8 mouse cellular contexts compared by ENCODE assay signal in the genomic region with DNA sequence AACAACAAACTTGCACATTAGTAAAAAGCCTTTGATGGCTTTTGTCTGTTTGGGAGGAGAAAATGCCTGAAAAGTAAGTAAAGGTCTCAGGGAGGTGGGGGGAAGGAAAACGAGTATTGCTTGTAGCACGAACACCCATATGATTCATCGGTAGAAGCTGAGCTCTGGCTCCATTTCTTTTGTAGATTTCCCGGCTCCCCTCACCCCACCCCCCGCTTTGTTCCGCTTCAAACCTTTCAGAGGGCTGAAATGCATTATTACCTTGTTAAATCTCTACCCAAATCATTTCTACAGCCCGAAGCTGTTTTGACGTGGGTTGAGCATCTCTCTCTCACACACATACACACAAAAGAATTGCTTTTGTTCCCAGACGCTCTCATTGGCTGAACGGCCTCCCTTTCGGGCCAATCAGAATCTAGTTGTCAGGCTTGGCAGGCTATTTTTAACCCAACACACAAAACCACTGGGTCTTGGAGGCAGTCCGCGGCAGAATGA.
DNase-seq lines count a peak whose midpoint lies in the region; ATAC-seq and TF ChIP-seq lines count a peak whose summit lies in the region.

No protein-coding gene starts in this region.

- peak overlapping the region; percentile 65 for H3K4me2 ChIP-seq in heart, embryonic 14.5 days (ENCODE audit: low read length)
- H3K4me2 ChIP-seq in liver, embryonic 11.5 days, result peak overlapping the region; percentile 76
- H3K4me2 ChIP-seq in myocyte (ENCODE audit: low read depth), result peak overlapping the region; percentile 99

- H3K27ac ChIP-seq in forebrain, embryonic 10.5 days, result peak overlapping the region; percentile 91
- peak overlapping the region; percentile 93 to 94 for H3K27ac ChIP-seq in heart, embryonic 14.5 days (replicated peaks in 1 of 2; ENCODE audit: control insufficient read depth in 1 of 2, insufficient read depth in 1 of 2, low read depth in 2 of 2, low read length in 2 of 2)
- H3K27ac ChIP-seq in liver, embryonic 11.5 days (ENCODE audit: low read depth, low read length), result peak overlapping the region; percentile 53

- no peaks in the 10 kb centered on the region for H3K27me3 ChIP-seq in forebrain, embryonic 10.5 days (ENCODE audit: poor library complexity, severe bottlenecking)
- H3K27me3 ChIP-seq in heart, embryonic 14.5 days (ENCODE audit: control insufficient read depth, insufficient read depth, low read length), result no peaks in the 10 kb centered on the region
- H3K27me3 ChIP-seq in liver, embryonic 11.5 days (replicated peaks; ENCODE audit: control insufficient read depth, insufficient read depth, low read length), result no peaks in the 10 kb centered on the region
- no peaks in the 10 kb centered on the region for H3K27me3 ChIP-seq in myocyte (ENCODE audit: control insufficient read depth, insufficient read depth, insufficient read length)

- 2% methylated on average over 13 of the region's 13 CpGs for WGBS in forebrain, embryonic 10.5 days
- WGBS in heart, embryonic 14.5 days, result 1% methylated on average over 13 of the region's 13 CpGs
- WGBS in liver, embryonic 11.5 days, result 2% methylated on average over 13 of the region's 13 CpGs

- H3K9me3 ChIP-seq in forebrain, embryonic 10.5 days, result no peaks in the 10 kb centered on the region
- no peaks in the 10 kb centered on the region for H3K9me3 ChIP-seq in heart, embryonic 14.5 days (ENCODE audit: control insufficient read depth, low read length)
- H3K9me3 ChIP-seq in liver, embryonic 11.5 days (ENCODE audit: control insufficient read depth, low read length), result no peaks in the 10 kb centered on the region

- H3K79me2 ChIP-seq in myocyte (ENCODE audit: control insufficient read depth, insufficient read depth), result no peaks in the 10 kb centered on the region

- H3K4me3 ChIP-seq in forebrain, embryonic 10.5 days, result peak overlapping the region; percentile 53
- peak overlapping the region; percentile 53 for H3K4me3 ChIP-seq in heart, embryonic 14.5 days (ENCODE audit: control insufficient read depth in 1 of 2, insufficient read depth in 1 of 2, low read depth in 1 of 2, low read length in 2 of 2)
- peak overlapping the region; percentile 52 for H3K4me3 ChIP-seq in liver, embryonic 11.5 days (ENCODE audit: low read depth, low read length)
- peak overlapping the region; percentile 30 for H3K4me3 ChIP-seq in myocyte

- H3K9ac ChIP-seq in heart, embryonic 14.5 days (ENCODE audit: low read length), result peak overlapping the region; percentile 80
- peak overlapping the region; percentile 61 for H3K9ac ChIP-seq in liver, embryonic 11.5 days (ENCODE audit: low read depth, low read length)

- TF ChIP-seq POLR2A in myocyte (IDR thresholded peaks at IDR 0.05; ENCODE audit: insufficient read length, low read depth), result no peak

- no peaks in the 10 kb centered on the region for H3K36me3 ChIP-seq in forebrain, embryonic 10.5 days (replicated peaks)
- no peaks in the 10 kb centered on the region for H3K36me3 ChIP-seq in heart, embryonic 14.5 days (ENCODE audit: control insufficient read depth, insufficient read depth, low read length)
- H3K36me3 ChIP-seq in liver, embryonic 11.5 days (ENCODE audit: control insufficient read depth, insufficient read depth, low read length), result no peaks in the 10 kb centered on the region
- no peaks in the 10 kb centered on the region for H3K36me3 ChIP-seq in myocyte (ENCODE audit: control insufficient read depth, insufficient read depth)

- no peak overlapping the region for H3ac ChIP-seq in myocyte (ENCODE audit: control insufficient read depth, insufficient read length)

- peak; percentile 86 for ATAC-seq in heart, embryonic 14.5 days (ENCODE audit: insufficient number of reproducible peaks, insufficient read depth, low FRiP score, low read depth)
- peak; percentile 92 for ATAC-seq in liver, embryonic 11.5 days (replicated peaks; ENCODE audit: low FRiP score)

- H3K4me1 ChIP-seq in forebrain, embryonic 10.5 days, result peaks cover 19% of the 10 kb centered on the region
- peaks cover 0 to 8% of the 10 kb centered on the region in 2 experiments; a peak in 1 of 4 replicates for H3K4me1 ChIP-seq in heart, embryonic 14.5 days (ENCODE audit: control insufficient read depth in 2 of 2, insufficient read depth in 2 of 2, low read length in 2 of 2)
- no peaks in the 10 kb centered on the region for H3K4me1 ChIP-seq in liver, embryonic 11.5 days (replicated peaks; ENCODE audit: control insufficient read depth, insufficient read depth, low read length)

- peak; percentile 92 for DNase-seq in CD4-positive helper T cell, adult 2 months (ENCODE audit: low read depth, low spot score)
- peak; percentile 62 for DNase-seq in c-Kit-positive CD71-negative TER-119-negative erythroid progenitor cells, embryonic 14.5 days (ENCODE audit: low read depth)
- DNase-seq in forebrain, embryonic 10.5 days (ENCODE audit: extremely low spot score, low spot score), result peak; percentile 82
- DNase-seq in kidney, postnatal 10 days, result peak; percentile 87
- DNase-seq in liver, embryonic 11.5 days (ENCODE audit: low spot score), result peak; percentile 58
- DNase-seq in spleen, postnatal 4 days (ENCODE audit: low spot score in 2 of 2), result peak; percentile 72 to 75

TF ChIP-seq in myocyte, 11 proteins besides CTCF, POLR2A, EP300 and RAD21:
- TF ChIP-seq MYOG (IDR thresholded peaks at IDR 0.05; ENCODE audit: control insufficient read depth in 1 of 3, insufficient read depth in 1 of 3, insufficient read length in 2 of 3, low read depth in 2 of 3) (no peak), REST (IDR thresholded peaks at IDR 0.05; ENCODE audit: insufficient read depth, insufficient read length) (no peak), E2F4 (IDR thresholded peaks at IDR 0.05; ENCODE audit: insufficient read depth) (no peak), TCF12 (IDR thresholded peaks at IDR 0.05; ENCODE audit: insufficient read depth, poor library complexity, severe bottlenecking) (no peak), POLR2AphosphoS2 (IDR thresholded peaks at IDR 0.05; ENCODE audit: insufficient read length, low read depth) (no peak), MAX (IDR thresholded peaks at IDR 0.05; ENCODE audit: low read depth) (no peak), SRF (IDR thresholded peaks at IDR 0.05; ENCODE audit: control insufficient read depth, insufficient read length, low read depth) (no peak)

Comparison
In these comparisons a context has a peak if more than half of its experiments do, and no peak if none do; other contexts are left out.
1. Peak in every context shown above with its lines: DNase-seq, ATAC-seq, H3K4me3 ChIP-seq and H3K27ac ChIP-seq.